Mouse (Mus musculus): ENCODE results near the gene Entpd4b.
"Not testable (repeated sequence)": the region's sequence is repeated elsewhere in the genome, so short reads cannot be mapped to it uniquely, and the experiment has no call there.

Gene Entpd4b

DNA sequence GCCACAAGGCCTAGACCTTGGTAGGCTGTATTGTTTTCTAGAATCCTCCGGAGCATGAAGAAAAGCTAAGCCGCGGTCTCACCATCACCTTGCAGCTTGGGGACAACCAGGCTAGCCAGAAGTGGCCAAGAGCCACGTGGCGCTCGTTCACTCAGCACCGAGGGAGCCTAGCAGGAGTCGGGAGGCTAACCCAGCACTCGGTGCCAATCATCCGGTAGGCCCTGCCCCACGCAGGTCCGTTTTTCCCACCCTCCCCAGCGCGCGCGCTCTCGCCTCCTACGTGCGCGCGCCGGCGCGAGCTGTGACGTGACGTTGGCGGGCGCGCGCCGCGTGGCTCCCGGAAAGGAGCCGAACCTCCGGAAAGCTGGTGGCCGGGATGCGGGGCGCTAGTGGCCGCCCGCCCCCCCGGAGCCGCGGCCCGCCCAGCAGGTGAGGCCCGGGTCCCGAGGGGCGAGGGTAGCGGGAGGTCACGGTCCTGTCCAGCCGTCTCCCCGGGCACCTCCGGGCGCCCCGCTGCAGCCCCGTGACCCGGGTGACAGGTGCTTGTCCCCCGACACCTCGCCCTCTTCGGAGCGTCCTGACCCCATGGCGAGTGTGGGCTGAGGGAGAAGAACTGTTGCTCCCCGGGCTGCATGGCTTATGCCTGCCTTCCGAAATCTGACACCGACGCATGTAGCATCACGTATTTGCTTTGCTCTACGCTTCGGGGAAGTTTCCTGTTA is at the start of gene Entpd4b:
Gene Entpd4b, plus strand, starts transcription at position 315 of the 722 bp plus-strand sequence.
- not testable (repeated sequence) for DNase-seq

DNA sequence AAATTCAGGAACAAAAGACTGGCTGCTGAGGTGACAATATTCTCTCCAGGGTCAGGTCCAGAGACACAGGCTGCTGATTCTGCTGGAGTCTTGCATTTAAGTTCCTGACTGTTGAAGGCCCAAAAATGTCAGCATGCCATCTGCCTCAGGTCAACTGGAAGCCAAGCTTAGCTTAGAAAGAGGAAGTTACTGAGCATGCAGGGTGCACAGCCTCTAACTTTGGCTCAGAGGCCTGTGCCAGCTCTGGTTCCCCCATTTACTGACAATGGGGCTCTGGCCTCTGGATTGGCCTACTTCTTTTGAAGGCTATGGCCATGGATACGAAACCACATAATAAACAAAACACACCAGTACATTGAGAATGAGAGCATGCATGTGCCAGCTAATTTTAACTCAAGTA is 48.2 kb upstream of the Entpd4b start:
- DNase-seq = not testable (repeated sequence)

DNA sequence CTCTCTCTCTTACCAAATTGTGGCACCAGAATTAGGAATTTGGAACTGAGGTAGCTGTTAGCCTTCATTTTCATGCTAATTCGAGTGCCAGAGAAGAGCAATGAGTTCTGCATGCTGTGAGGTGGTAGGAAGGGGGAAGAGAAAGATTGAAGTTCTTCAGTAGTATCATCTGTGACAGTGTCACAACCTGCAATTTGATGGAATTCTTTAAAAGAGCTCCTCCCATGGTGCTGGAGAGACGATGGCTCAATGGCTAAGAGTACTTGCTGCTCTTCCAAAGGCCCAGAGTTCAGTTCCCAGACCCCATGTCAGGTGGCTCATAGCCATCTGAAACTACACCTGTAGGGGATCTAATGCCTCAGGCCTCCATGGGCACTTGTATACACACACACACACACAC is 42.8 kb upstream of the Entpd4b start, which contains the start of gene Gm27179:
Gene Gm27179, minus strand, starts transcription at position 101 of the 400 bp plus-strand sequence.
- DNase-seq = not testable (repeated sequence)

DNA sequence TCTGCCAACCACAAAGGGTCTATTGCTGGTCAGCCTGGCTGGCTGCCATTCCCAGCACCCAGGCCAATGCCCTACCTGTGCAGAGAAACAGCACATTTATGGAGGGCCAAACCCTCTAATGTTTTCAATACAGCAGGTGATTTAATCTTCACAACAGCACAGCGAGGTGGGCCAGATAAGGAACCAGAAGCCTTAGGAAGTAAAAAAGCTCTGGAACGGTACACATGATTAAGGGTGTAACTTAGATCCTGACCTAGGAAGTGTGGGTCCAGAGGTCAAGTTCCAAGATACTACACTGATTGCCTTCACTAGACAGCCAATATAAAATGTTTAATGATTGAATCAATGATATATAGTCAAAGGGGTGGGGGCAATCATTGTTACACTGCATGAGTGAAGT is 34.4 kb upstream of the Entpd4b start:
- not testable (repeated sequence) for DNase-seq

DNA sequence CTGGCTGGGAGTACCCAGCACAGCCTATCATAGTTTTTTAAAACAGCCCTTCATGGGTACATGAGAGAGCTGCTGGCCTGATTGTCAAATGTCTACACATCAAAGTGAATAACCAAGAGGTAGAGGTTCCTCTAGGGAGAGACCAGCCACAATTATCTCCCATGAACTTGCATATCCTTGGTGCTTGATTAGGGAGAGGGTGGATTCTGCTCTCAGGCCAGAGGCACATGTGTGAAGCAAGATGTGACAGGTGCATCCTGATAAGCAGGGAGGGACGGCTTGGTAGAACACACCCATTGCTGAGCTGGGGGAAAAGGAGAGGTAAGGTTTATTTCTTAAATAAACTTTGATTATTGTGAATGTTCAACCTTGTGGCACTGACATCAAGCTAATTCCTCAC is 32.2 kb upstream of the Entpd4b start:
- DNase-seq = not testable (repeated sequence)

DNA sequence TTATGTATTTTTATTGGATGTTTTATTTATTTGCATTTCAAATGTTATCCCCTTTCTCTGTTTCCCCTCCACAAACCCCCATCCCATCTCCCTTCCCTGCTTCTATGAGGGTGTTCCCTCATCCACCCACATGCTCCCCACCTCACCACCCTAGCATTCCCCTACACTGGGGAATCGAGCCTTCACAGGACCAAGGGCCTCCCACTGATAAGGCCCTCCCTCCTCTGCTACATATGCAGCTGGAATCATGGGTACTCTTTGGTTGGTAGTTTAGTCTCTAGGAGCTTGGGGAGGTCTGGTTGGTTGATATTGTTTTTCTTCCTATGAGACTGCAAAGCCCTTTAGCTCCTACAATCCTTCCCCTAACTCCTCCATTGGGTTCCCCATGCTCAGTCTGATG is 29.0 kb upstream of the Entpd4b start:
- not testable (repeated sequence) for DNase-seq

DNA sequence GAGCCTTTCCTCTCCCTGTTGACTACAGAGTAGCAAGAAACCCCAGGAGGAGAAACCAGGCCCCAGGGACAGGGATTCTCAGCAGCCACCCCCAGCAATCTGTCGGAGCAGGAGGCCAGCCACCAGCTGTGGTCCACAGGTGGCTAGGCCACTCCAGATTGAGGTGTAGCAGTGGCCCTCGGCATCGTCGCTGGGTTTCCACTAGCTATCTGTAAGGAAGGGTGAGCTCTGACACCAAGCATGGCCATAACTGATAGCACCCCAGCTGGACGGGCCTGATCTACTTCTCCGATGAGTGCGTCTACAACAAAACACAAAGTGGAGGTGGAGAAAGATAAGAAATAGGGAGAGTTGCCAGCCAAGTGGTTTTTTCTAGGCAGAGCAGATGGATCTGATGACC is 18.7 kb upstream of the Entpd4b start:
- DNase-seq = not testable (repeated sequence)

DNA sequence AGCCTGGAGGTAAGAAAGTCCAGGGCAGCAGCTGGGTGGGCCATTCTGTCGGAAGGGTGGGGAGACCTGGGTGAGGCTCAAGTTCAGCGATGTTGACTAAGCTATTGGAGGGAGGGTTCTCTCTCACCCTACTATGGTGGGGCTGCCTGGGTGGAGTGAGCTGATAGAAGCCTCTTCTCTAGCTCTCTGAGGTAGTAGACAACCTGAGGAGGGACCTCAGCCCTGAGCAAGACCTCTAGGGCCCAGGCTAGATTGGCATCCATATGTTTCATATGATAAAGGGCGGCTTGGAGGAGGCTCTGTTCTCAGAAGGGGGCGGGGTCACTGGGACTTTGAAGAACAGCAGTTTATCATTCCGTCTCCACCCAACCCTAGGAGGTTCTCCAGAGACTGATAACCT is 15.1 kb upstream of the Entpd4b start:
- not testable (repeated sequence) for DNase-seq

DNA sequence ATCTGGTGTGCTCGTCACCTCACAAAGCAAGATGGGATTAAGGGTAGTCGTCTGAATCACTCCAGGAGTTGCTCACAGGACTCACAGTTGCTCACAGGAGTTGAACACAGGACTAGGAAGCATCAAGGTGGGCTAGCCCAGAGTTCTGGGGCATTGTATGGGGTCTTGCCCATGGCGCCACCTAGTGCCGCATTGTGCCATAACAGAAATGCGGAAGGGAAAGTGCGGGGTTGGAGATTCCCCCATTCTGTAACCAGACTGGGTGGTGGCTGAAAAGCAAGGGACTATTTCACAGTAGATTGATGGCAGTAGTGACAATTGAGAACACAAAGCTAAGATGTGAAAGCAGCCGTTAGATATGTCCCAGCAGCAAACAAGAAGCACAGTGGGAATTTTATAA is 12.5 kb upstream of the Entpd4b start:
- not testable (repeated sequence) for DNase-seq

DNA sequence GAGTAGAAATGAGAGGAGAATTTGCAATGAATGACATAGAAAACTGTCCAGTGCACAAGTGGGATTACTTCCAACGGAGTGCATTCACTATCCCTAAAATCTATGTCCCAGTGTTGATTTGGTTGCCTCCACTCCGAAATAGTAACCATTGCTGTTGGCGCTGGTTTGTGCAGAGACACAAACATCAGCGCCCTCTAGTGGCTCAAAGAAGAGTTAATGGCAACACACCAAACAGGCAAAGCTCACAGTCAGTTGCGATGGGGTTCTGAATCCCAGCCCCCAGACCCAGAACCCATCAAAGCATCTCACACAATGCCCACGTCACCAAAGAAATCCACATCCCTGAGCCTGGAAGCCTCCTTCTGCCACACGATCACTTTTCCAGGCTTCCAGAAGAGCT is 11.2 kb upstream of the Entpd4b start:
- not testable (repeated sequence) for DNase-seq

DNA sequence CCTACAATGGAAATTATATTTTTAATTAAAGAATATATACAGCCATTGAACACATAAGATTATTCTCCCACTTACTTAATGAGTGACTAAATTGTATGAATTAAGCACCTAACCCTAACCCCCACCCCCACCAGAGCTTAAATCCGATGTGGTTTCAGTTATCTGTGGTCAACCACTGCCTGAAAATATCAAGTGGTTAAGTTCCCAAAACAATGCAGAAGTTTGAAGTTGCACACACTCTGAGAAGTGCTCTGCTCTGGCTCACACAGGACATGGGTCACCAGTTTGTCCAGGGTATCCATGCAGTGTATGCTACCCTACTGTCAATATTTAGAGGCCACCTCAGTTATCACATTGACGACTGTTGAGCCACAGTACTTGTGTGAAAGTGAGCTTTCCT is 10.2 kb upstream of the Entpd4b start:
- DNase-seq = not testable (repeated sequence)

DNA sequence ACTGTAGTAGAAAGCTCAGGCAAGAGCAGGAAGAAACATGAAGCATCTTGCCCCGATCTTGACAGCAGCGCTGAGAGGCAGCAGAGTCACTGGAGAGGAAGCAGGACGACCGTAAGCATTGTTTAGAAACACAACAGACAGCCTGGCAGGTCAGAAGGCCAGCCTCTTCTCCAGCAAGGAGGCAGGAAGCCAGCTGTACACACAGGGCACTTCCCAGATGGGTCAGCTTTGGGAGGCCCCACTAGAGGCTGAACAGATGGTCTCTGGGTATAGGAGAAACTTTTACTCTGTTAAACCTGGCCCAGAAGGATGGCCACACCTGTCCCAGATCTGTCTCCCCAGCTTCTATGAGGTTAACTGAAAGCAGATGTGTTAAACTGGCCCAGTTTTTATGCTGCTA is 7.9 kb upstream of the Entpd4b start:
- not testable (repeated sequence) for DNase-seq

DNA sequence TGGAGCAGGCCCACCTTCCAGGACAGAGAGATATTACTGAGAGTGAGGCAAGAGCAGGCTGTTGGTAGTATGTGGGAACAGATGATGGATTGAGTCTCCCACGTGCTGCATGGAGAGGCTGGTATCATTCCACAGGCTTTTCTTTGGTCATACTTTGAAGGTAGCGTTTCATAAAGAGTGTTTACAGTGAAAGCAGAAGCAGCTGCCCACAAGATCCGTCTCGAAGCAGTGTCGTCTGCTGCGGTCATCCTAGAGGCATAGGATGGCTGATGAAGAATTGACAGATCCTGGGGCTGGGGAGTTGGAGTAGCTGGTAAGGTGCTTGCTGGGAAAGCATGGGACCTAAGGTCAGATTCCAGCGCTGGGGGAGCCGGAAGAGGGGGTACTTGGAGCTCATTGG is 1.6 kb downstream of the Entpd4b start:
- not testable (repeated sequence) for DNase-seq

DNA sequence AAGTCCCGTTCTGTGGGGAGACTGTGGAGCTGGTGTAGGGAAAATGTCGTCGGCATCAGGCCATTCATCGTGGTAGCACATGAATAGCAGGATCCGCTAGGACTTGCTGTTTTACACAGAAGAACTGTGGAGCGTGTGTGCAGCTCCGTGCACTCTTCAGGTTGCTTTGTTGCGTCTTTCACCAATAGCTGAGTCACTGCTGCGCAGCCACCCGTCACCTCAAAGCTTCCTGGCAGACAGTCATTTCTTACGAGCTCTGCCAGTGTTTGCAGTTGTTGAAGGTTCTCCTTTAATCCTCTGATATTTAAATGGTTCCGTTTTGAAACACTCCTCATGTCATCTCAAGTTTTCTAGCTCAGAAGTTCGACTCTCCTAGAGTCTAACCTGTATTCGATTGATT is 2.3 kb downstream of the Entpd4b start:
- DNase-seq = not testable (repeated sequence)
